8 mouse cellular contexts compared by ENCODE assay signal in the genomic region with DNA sequence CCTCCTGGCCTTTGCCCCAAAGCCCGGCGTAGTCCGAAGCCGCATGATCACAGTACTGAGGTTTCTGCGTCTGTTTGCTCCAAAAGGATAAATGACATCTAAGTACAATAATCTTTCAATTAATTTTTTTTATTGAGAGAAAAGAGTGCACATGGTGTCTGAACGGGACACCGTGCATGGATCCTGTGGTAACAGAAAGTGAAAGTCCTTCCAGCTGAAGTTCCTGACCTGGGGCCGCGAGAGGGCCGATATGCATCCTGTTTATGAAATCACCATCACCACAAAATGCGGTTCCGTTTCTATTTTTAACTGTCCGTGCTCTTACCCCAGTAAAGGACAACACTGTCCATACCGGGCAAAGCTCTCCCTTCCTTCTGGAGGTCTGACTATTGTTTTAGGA.
DNase-seq lines count a peak whose midpoint lies in the region; ATAC-seq and TF ChIP-seq lines count a peak whose summit lies in the region.

No protein-coding gene starts in this region.

- peak overlapping the region; percentile 34; the same call in 1 of the 2 replicates for H3K27ac ChIP-seq in intestine, embryonic 16.5 days (ENCODE audit: low read length)
- peak overlapping the region; percentile 49 for H3K27ac ChIP-seq in liver, postnatal 0 days (ENCODE audit: low read depth)
- peak overlapping the region; percentile 26; the same call in 1 of the 2 replicates for H3K27ac ChIP-seq in stomach, embryonic 15.5 days
- no peak overlapping the region for H3K27ac ChIP-seq in forebrain, embryonic 16.5 days (ENCODE audit: low read length)

- TF ChIP-seq CTCF in liver, postnatal 0 days (IDR thresholded peaks at IDR 0.05; ENCODE audit: low read depth) = no peak

- no peak overlapping the region for H3K9ac ChIP-seq in intestine, embryonic 16.5 days (ENCODE audit: low read depth, low read length)
- no peak overlapping the region for H3K9ac ChIP-seq in liver, postnatal 0 days (replicated peaks)
- H3K9ac ChIP-seq in stomach, embryonic 15.5 days = no peak overlapping the region
- H3K9ac ChIP-seq in forebrain, embryonic 16.5 days (replicated peaks; ENCODE audit: low read depth, low read length) = no peak overlapping the region

- H3K4me1 ChIP-seq in intestine, embryonic 16.5 days (ENCODE audit: control insufficient read depth, insufficient read depth, low read length) = no peaks in the 10 kb centered on the region
- H3K4me1 ChIP-seq in liver, postnatal 0 days (ENCODE audit: insufficient read depth) = peaks cover 2% of the 10 kb centered on the region; the same call in 1 of the 2 replicates
- no peaks in the 10 kb centered on the region for H3K4me1 ChIP-seq in stomach, embryonic 15.5 days
- no peaks in the 10 kb centered on the region for H3K4me1 ChIP-seq in forebrain, embryonic 16.5 days (replicated peaks; ENCODE audit: control insufficient read depth, insufficient read depth, low read length)

- no peak for ATAC-seq in intestine, embryonic 16.5 days
- ATAC-seq in liver, postnatal 0 days = peak; percentile 31; the same call in 1 of the 2 replicates
- ATAC-seq in stomach, embryonic 15.5 days (ENCODE audit: insufficient read depth, low FRiP score, low read depth) = no peak
- no peak for ATAC-seq in forebrain, embryonic 16.5 days

- peak; percentile 16 for DNase-seq in 3T3-L1 (ENCODE audit: low read depth, low spot score)
- DNase-seq in gastrocnemius, adult 18-20 months (ENCODE audit: low spot score) = peak; percentile 53
- DNase-seq in liver, postnatal 0 days = peak; percentile 53
- DNase-seq in frontal cortex, adult 2 months (ENCODE audit: extremely low spot score in 1 of 2, low spot score in 1 of 2) = no peak
- DNase-seq in left cerebral cortex, adult 8-10 months (ENCODE audit: low spot score in 2 of 2) = no peak

- 71% methylated on average over 14 of the region's 14 CpGs for WGBS in intestine, embryonic 16.5 days
- 31% methylated on average over 14 of the region's 14 CpGs for WGBS in liver, postnatal 0 days (ENCODE audit: insufficient replicate concordance)
- 68% methylated on average over 14 of the region's 14 CpGs for WGBS in stomach, embryonic 15.5 days
- 93% methylated on average over 14 of the region's 14 CpGs for WGBS in forebrain, embryonic 16.5 days

- peak overlapping the region; percentile 10; the same call in 1 of the 2 replicates for H3K4me3 ChIP-seq in intestine, embryonic 16.5 days (ENCODE audit: low read length)
- peak overlapping the region; percentile 31 for H3K4me3 ChIP-seq in liver, postnatal 0 days (ENCODE audit: low read depth, low read length)
- no peak overlapping the region; the same call in 1 of the 2 replicates for H3K4me3 ChIP-seq in stomach, embryonic 15.5 days (replicated peaks)
- no peak overlapping the region for H3K4me3 ChIP-seq in forebrain, embryonic 16.5 days (replicated peaks; ENCODE audit: low read length)

- H3K9me3 ChIP-seq in intestine, embryonic 16.5 days (ENCODE audit: control insufficient read depth, low read length) = no peaks in the 10 kb centered on the region
- H3K9me3 ChIP-seq in liver, postnatal 0 days (ENCODE audit: low read length) = no peaks in the 10 kb centered on the region
- H3K9me3 ChIP-seq in stomach, embryonic 15.5 days = no peaks in the 10 kb centered on the region
- no peaks in the 10 kb centered on the region for H3K9me3 ChIP-seq in forebrain, embryonic 16.5 days (ENCODE audit: control insufficient read depth, low read length)

- TF ChIP-seq EP300 in liver, postnatal 0 days (IDR thresholded peaks at IDR 0.05; ENCODE audit: low read depth) = peak; percentile 48

- H3K4me2 ChIP-seq in intestine, embryonic 16.5 days (ENCODE audit: low read depth, low read length) = 0 out of 2 replicates have a peak overlapping the region, but pooled peaks have one; percentile 24
- peak overlapping the region; percentile 42 for H3K4me2 ChIP-seq in liver, postnatal 0 days (ENCODE audit: low read depth, low read length)
- H3K4me2 ChIP-seq in stomach, embryonic 15.5 days = 0 out of 2 replicates have a peak overlapping the region, but pooled peaks have one; percentile 25
- H3K4me2 ChIP-seq in forebrain, embryonic 16.5 days (ENCODE audit: low read length) = no peak overlapping the region

- H3K36me3 ChIP-seq in intestine, embryonic 16.5 days (ENCODE audit: control insufficient read depth, insufficient read depth, low read length) = no peaks in the 10 kb centered on the region
- H3K36me3 ChIP-seq in liver, postnatal 0 days (replicated peaks; ENCODE audit: insufficient read depth, low read length) = no peaks in the 10 kb centered on the region
- no peaks in the 10 kb centered on the region for H3K36me3 ChIP-seq in stomach, embryonic 15.5 days
- H3K36me3 ChIP-seq in forebrain, embryonic 16.5 days (ENCODE audit: control insufficient read depth, insufficient read depth) = no peaks in the 10 kb centered on the region

- no peaks in the 10 kb centered on the region for H3K27me3 ChIP-seq in intestine, embryonic 16.5 days (replicated peaks; ENCODE audit: control insufficient read depth, insufficient read depth, low read length)
- no peaks in the 10 kb centered on the region for H3K27me3 ChIP-seq in liver, postnatal 0 days (ENCODE audit: insufficient read depth, low read length)
- H3K27me3 ChIP-seq in stomach, embryonic 15.5 days (replicated peaks) = no peaks in the 10 kb centered on the region
- H3K27me3 ChIP-seq in forebrain, embryonic 16.5 days (replicated peaks; ENCODE audit: control insufficient read depth, insufficient read depth, low read length) = no peaks in the 10 kb centered on the region

Comparison
In these comparisons a context has a peak if more than half of its experiments do, and no peak if none do; other contexts are left out.
1. DNase-seq: peak in 3T3-L1 (single experiment), gastrocnemius, adult 18-20 months (single experiment) and liver, postnatal 0 days (single experiment); none in frontal cortex, adult 2 months (0 of 2) and left cerebral cortex, adult 8-10 months (0 of 2).
2. H3K4me3 ChIP-seq: peak in intestine, embryonic 16.5 days (single experiment) and liver, postnatal 0 days (single experiment); none in stomach, embryonic 15.5 days (single experiment) and forebrain, embryonic 16.5 days (single experiment).